Mouse (Mus musculus) midbrain, embryonic 14.5 days (tissue): ENCODE measurements around the gene Ankrd13a. TPM values are rescaled to one million over a fixed set of nuclear protein-coding genes. Genes with fewer than 3 reads are reported as not detected.

Source experiments
- ATAC-seq: fragments of 200-750 bp; cut with Nextera tagmentation; 2 replicates; pipeline ENCODE4 v1.8.0; 2017; ENCODE audit warnings: moderate number of reproducible peaks, moderate library complexity; ENCODE audit not compliant: low FRiP score, low TSS enrichment
- DNase-seq: peaks from one replicate; pipeline ENCODE4 v3.0.0-alpha.2; 2015
- H3K27ac ChIP-seq: fragments of 300-500 bp; sonication (generic); replicated peaks from 2 replicates; pipeline ENCODE4 v1.5.1; 2014; ENCODE audit warnings: mild to moderate bottlenecking, low read depth, low read length, moderate library complexity
- H3K27me3 ChIP-seq: fragments of 300-500 bp; sonication (generic); 2 replicates; pipeline ENCODE4 v1.6.1; 2014; ENCODE audit warnings: low read length, control low read depth, mixed read lengths; ENCODE audit not compliant: control insufficient read depth, insufficient read depth
- H3K36me3 ChIP-seq: fragments of 300-500 bp; sonication (generic); 2 replicates; pipeline ENCODE4 v1.6.1; 2014; ENCODE audit warnings: low read length, control low read depth; ENCODE audit not compliant: control insufficient read depth, insufficient read depth
- H3K4me1 ChIP-seq: fragments of 300-500 bp; sonication (generic); 2 replicates; pipeline ENCODE4 v1.6.1; 2014; ENCODE audit warnings: mild to moderate bottlenecking, antibody characterized with exemption, low read length, control low read depth; ENCODE audit not compliant: control insufficient read depth, insufficient read depth
- H3K4me2 ChIP-seq: fragments of 300-500 bp; sonication (generic); 2 replicates; pipeline ENCODE4 v1.6.1; 2014; ENCODE audit warnings: mild to moderate bottlenecking, low read length, moderate library complexity
- H3K4me3 ChIP-seq: fragments of 300-500 bp; sonication (generic); replicated peaks from 2 replicates; pipeline ENCODE4 v1.5.1; 2014; ENCODE audit warnings: low read depth, low read length
- H3K9ac ChIP-seq: fragments of 300-500 bp; sonication (generic); replicated peaks from 2 replicates; pipeline ENCODE4 v1.6.1; 2014; ENCODE audit warnings: mild to moderate bottlenecking, low read length, moderate library complexity
- H3K9me3 ChIP-seq: fragments of 300-500 bp; sonication (generic); 2 replicates; pipeline ENCODE4 v1.6.1; 2016; ENCODE audit warnings: low read length, control low read depth, mixed read lengths; ENCODE audit not compliant: control insufficient read depth
- WGBS: fragments of 180-500 bp; shearing (Covaris S2); extraction: QIAGEN DNeasy Blood & Tissue Kit; methylation state at CpG from one replicate; pipeline ENCODE4 v1.1.7; 2014; 5-methylcytosine and 5-hydroxymethylcytosine counted together
- polyA plus RNA-seq: library from polyadenylated mRNA; unstranded; fragments of >200 nt; fragmentation: Nextera tagmentation; extraction: Ambion mirVana; gene quantifications from 2 replicates; pipeline ENCODE4 v1.2.1, GENCODE M21; 2014

Gene Ankrd13a
- polyA plus RNA-seq, 1 experiment from 2014 or later = 48.5 TPM

DNA sequence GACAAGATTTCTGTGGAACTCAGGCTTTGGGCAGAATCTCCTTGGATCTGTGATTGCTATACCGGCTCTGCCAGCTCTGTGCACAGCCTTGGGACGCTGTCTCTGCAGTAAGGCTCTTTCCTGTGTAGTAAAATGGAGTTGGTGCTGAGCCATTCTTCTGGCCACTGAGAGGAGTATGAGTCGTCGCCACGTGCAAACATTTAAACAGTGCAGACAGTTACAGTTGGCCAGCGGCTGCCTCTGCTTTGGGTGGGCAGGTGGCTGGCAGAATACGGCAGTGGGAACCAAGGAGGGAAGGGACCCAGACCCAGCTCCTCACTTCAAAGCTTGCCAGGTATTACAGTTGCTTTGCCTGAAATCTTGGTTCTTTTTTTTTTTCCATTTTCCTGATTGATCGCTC is 22.8 kb downstream of the Ankrd13a start:
- Histone ChIP-seq H3K4me1 (peaks cover 18% of the 10 kb centered on the region), H3K9me3 (no peaks in the 10 kb centered on the region), H3K36me3 (peaks cover 79% of the 10 kb centered on the region), H3K4me2 (no peak overlapping the region; the same call in 1 of the 2 replicates), H3K4me3 (no peak overlapping the region), H3K27ac (0 out of 2 replicates have a peak overlapping the region, but pooled peaks have one; percentile 2), H3K27me3 (no peaks in the 10 kb centered on the region), H3K9ac (no peak overlapping the region)
- ATAC-seq (no peak), DNase-seq (no peak)
- 87% methylated on average over 8 of the region's 8 CpGs for WGBS

GRCm38 (mm10) chr5:114799848-114800247 is 25.4 kb downstream of the Ankrd13a start:
- WGBS = 86% methylated on average over 11 of the region's 11 CpGs
- Histone ChIP-seq H3K4me3 (no peak overlapping the region), H3K9me3 (no peaks in the 10 kb centered on the region), H3K36me3 (peaks cover 81% of the 10 kb centered on the region), H3K27me3 (no peaks in the 10 kb centered on the region), H3K27ac (no peak overlapping the region), H3K9ac (no peak overlapping the region), H3K4me1 (peaks cover 18% of the 10 kb centered on the region), H3K4me2 (no peak overlapping the region)
- no peak for DNase-seq
- no peak for ATAC-seq

DNA sequence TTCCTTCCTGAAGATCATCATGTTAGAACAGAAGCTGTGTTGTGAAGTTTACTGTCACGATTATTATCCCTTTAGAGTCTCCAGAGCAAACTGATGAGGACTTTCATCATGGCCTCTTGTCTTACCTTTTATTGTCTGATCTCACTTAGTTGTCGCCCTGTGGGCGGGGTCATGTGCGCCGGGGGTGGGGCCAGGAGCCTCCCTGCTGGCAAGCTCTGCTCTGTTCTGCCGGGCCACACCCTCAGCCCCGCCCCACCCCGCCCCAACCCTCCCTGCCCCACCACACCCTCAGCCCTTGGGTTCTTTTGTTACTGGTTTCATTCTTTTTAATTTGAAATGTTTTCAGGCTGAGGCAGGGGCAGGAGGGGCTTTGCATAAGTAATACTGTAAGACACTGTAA is 26.6 kb downstream of the Ankrd13a start:
- no peaks in the 10 kb centered on the region for H3K27me3 ChIP-seq
- H3K4me1 ChIP-seq = peaks cover 8% of the 10 kb centered on the region
- H3K36me3 ChIP-seq = peaks cover 88% of the 10 kb centered on the region
- H3K4me3 ChIP-seq = no peak overlapping the region
- ATAC-seq = no peak
- no peaks in the 10 kb centered on the region for H3K9me3 ChIP-seq
- no peak for DNase-seq
- WGBS = 13% methylated on average over 8 of the region's 8 CpGs
- no peak overlapping the region for H3K27ac ChIP-seq
- H3K9ac ChIP-seq = no peak overlapping the region
- H3K4me2 ChIP-seq = no peak overlapping the region

GRCm38 (mm10) chr5:114801841-114802240 is 27.4 kb downstream of the Ankrd13a start:
- ATAC-seq (no peak), DNase-seq (no peak)
- no peak overlapping the region for H3K4me3 ChIP-seq
- no peaks in the 10 kb centered on the region for H3K9me3 ChIP-seq
- peaks cover 96% of the 10 kb centered on the region for H3K36me3 ChIP-seq
- no peak overlapping the region for H3K27ac ChIP-seq
- H3K9ac ChIP-seq = no peak overlapping the region
- no peak overlapping the region for H3K4me2 ChIP-seq
- 85% methylated on average over 6 of the region's 6 CpGs for WGBS
- no peaks in the 10 kb centered on the region for H3K4me1 ChIP-seq
- no peaks in the 10 kb centered on the region for H3K27me3 ChIP-seq

GRCm38 (mm10) chr5:114803231-114803630 is 28.8 kb downstream of the Ankrd13a start:
- 93% methylated on average over 13 of the region's 13 CpGs for WGBS
- H3K36me3 ChIP-seq = peaks cover 98% of the 10 kb centered on the region

GRCm38 (mm10) chr5:114804335-114804734 is 29.9 kb downstream of the Ankrd13a start:
- Histone ChIP-seq H3K4me2 (no peak overlapping the region), H3K36me3 (peaks cover 97% of the 10 kb centered on the region), H3K9me3 (no peaks in the 10 kb centered on the region), H3K4me3 (no peak overlapping the region), H3K9ac (no peak overlapping the region), H3K27ac (peak overlapping the region; percentile 13), H3K27me3 (no peaks in the 10 kb centered on the region), H3K4me1 (no peaks in the 10 kb centered on the region)
- ATAC-seq (no peak), DNase-seq (no peak)
- WGBS = 80% methylated on average over 13 of the region's 13 CpGs

More at GRCm38 (mm10) chr5:114803231-114803630, 28.8 kb downstream of the Ankrd13a start:
- no peak overlapping the region for H3K9ac ChIP-seq
- no peak overlapping the region for H3K4me3 ChIP-seq
- no peak for DNase-seq
- H3K9me3 ChIP-seq = no peaks in the 10 kb centered on the region
- no peaks in the 10 kb centered on the region for H3K4me1 ChIP-seq
- no peak overlapping the region for H3K4me2 ChIP-seq
- no peak for ATAC-seq
- H3K27me3 ChIP-seq = no peaks in the 10 kb centered on the region
- no peak overlapping the region for H3K27ac ChIP-seq

GRCm38 (mm10) chr5:114804958-114805357 is 30.5 kb downstream of the Ankrd13a start:
- Histone ChIP-seq H3K36me3 (peaks cover 97% of the 10 kb centered on the region), H3K4me2 (no peak overlapping the region), H3K9me3 (no peaks in the 10 kb centered on the region), H3K4me1 (no peaks in the 10 kb centered on the region), H3K4me3 (no peak overlapping the region), H3K27me3 (no peaks in the 10 kb centered on the region), H3K27ac (peak overlapping the region; percentile 9; the same call in 1 of the 2 replicates), H3K9ac (no peak overlapping the region)
- no peak for ATAC-seq
- DNase-seq = peak; percentile 60
- WGBS = 23% methylated on average over 3 of the region's 3 CpGs

DNA sequence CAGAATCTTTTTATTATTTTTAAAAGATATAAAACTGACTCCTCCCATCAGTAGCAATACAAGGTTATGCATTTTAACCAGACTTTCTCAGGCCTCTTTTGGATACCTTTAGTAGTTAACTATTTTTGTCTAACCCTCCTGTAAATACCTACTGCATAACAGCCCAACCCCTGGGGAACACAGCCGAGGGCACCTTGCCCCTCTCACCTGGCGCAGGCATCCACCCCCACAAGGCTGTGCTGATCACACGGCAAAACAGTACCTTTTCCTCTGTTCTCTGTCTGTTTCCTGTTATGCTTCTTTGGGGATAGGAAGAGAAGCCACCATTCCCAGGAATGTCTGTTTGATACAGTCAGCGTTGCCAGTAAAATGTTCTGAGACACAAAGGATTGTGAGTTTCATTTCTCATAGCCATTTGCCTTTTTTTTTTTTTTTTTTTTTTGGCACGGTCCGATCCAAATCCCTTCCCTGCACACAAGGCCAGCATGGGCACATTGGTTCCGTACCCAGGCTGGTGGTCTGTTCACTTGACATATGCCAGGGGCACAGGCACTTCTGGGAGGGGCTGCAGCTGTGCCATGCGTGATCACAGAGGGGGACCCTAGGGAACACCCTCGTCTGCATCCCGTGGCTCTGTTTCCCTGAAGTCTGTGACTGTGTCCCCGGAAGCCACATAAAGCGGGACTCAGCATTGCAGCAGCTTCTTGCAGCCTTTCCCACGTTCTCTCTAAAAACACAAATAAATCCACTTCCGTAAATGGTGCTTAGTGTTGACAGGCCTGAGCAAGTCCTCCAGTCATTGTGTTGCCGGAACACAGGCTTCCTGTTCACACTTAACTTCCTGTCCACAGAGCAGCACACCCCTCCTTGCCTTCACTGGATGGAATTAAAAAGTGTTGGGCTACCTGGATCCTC is 31.2 kb downstream of the Ankrd13a start:
- no peak overlapping the region for H3K27ac ChIP-seq
- no peak overlapping the region for H3K4me3 ChIP-seq
- ATAC-seq (no peak), DNase-seq (no peak)
- WGBS = 75% methylated on average over 15 of the region's 15 CpGs
- no peaks in the 10 kb centered on the region for H3K9me3 ChIP-seq
- no peaks in the 10 kb centered on the region for H3K27me3 ChIP-seq
- H3K36me3 ChIP-seq = peaks cover 90% of the 10 kb centered on the region
- H3K4me2 ChIP-seq = no peak overlapping the region
- H3K9ac ChIP-seq = no peak overlapping the region
- 0 out of 2 replicates have a peak, but pooled peaks cover under 1% of the 10 kb centered on the region for H3K4me1 ChIP-seq

DNA sequence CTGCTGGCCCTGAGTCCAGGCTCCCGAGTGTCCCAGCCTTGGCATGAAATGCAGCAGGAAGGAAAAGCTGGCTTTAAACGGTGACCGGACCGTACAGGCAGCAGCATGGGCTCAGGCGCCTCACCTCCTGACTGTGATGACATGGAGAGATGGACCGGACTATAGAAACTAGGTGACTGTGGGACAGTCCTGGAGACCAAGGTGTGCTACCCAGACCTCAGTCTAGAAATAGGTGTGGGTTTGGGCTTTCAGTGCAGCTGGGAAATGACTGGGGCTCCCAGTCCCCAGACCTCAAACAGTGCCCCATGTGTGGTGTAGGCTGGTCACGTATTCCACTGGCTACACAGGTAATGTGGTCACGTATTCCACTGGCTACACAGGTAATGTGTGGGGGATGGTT is 32.2 kb downstream of the Ankrd13a start:
- Histone ChIP-seq H3K27me3 (no peaks in the 10 kb centered on the region), H3K4me2 (no peak overlapping the region), H3K27ac (0 out of 2 replicates have a peak overlapping the region, but pooled peaks have one; percentile 38), H3K9ac (no peak overlapping the region), H3K9me3 (no peaks in the 10 kb centered on the region), H3K4me1 (0 out of 2 replicates have a peak, but pooled peaks cover 4% of the 10 kb centered on the region), H3K36me3 (peaks cover 81% of the 10 kb centered on the region), H3K4me3 (no peak overlapping the region)
- DNase-seq (no peak), ATAC-seq (no peak)
- WGBS = 85% methylated on average over 8 of the region's 8 CpGs
